Mouse (Mus musculus) ES-Bruce4 (cell line): ENCODE results near the gene Lamtor2.

Source experiments
- CTCF ChIP-seq: IDR thresholded peaks from one replicate; pipeline ENCODE4 v1.8.1; 2011; ENCODE audit warnings: low read depth, low read length
- EP300 ChIP-seq: IDR thresholded peaks from 2 replicates; pipeline ENCODE4 v1.6.1; 2011; ENCODE audit warnings: low read depth, low read length; ENCODE audit not compliant: insufficient read depth
- POLR2A ChIP-seq: IDR thresholded peaks from one replicate; pipeline ENCODE4 v1.8.1; 2011; ENCODE audit warnings: low read length; ENCODE audit not compliant: insufficient read depth

DNA sequence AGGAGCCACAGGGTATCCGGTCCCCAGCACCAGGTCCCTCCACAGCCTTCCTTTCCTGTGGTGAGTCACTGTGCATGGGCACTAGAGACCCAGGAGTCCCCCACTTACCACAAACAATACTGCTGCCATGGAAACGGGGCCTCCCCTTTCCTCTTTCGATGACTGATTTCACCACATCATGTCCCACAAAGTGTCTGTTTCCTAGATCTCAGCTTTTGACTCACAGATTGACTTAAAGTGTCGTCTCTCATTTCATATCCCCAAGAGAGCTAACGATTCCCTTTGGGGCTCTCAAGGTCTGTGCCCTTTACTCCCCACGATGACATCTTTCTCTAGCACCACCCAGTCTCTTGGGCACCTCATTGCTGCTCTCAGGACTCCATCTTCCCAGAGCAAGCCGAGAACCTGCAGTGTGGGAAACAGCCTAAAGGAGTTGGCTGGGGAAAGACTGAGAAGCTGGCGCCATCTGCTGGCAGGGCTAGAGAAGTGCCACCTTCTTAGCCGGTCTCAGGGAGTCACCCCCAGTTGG is 31.0 kb downstream of the Lamtor2 start:
- TF ChIP-seq POLR2A, result no peak
- TF ChIP-seq CTCF, result peak; percentile 95
- no peak for TF ChIP-seq EP300
